Mouse (Mus musculus): ENCODE data around the gene Ppp1r37.

- no peak for TF ChIP-seq CTCF (IDR thresholded peaks at IDR 0.05; ENCODE audit: low read depth)
- no peak for TF ChIP-seq EP300 (IDR thresholded peaks at IDR 0.05; ENCODE audit: low read depth)
Measured at GRCm38 (mm10) chr7:19580634-19581033, 17.8 kb upstream of the Ppp1r37 start.
